Mouse (Mus musculus) MEL (cell line): ENCODE data around the gene Scfd2. TPM values are rescaled to one million over a fixed set of nuclear protein-coding genes. Genes with fewer than 3 reads are reported as not detected.

Experiments used
- DNase-seq: peaks from one replicate; pipeline ENCODE4 v3.0.0; 2011; ENCODE audit warnings: low read depth, low spot score
- H3K27ac ChIP-seq: 2 replicates; pipeline ENCODE4 v1.5.1; 2012; ENCODE audit warnings: low read depth, mild to moderate bottlenecking, control low read depth, low read length, moderate library complexity; ENCODE audit not compliant: control insufficient read depth
- H3K27me3 ChIP-seq, 2 experiments: fragments of 150-350 bp in 1 of 2; sonication (generic) in 1 of 2; 2 replicates each; pipeline ENCODE4 v1.6.1; 2012; ENCODE audit warnings: low read length in 2 of 2, mild to moderate bottlenecking in 2 of 2, improper control_type of control experiment in 1 of 2, moderate library complexity in 1 of 2; ENCODE audit not compliant: insufficient read depth in 2 of 2, control insufficient read depth in 1 of 2
- H3K36me3 ChIP-seq, 2 experiments: 2 replicates each; pipeline ENCODE4 v1.6.1; 2012 to 2014; ENCODE audit warnings: low read length in 2 of 2, improper control_type of control experiment in 1 of 2, inconsistent platforms in 1 of 2, mild to moderate bottlenecking in 1 of 2; ENCODE audit not compliant: insufficient read depth in 2 of 2, control insufficient read depth in 1 of 2
- H3K4me1 ChIP-seq, 2 experiments: fragments of 150-350 bp in 1 of 2; sonication (generic) in 1 of 2; 2 replicates each; pipeline ENCODE4 v1.6.1; 2012; ENCODE audit warnings: low read length in 2 of 2, improper control_type of control experiment in 1 of 2, mild to moderate bottlenecking in 1 of 2; ENCODE audit not compliant: insufficient read depth in 2 of 2, control insufficient read depth in 1 of 2
- H3K4me3 ChIP-seq, 2 experiments: fragments of 150-350 bp in 1 of 2; sonication (generic) in 1 of 2; 2 replicates each; pipeline ENCODE4 v1.5.1; 2012; ENCODE audit warnings: low read depth in 2 of 2, low read length in 2 of 2, mild to moderate bottlenecking in 2 of 2, moderate library complexity in 2 of 2, control low read depth in 1 of 2, improper control_type of control experiment in 1 of 2; ENCODE audit not compliant: control insufficient read depth in 1 of 2, insufficient read depth in 1 of 2
- H3K79me2 ChIP-seq: 2 replicates; pipeline ENCODE4 v1.6.1; 2012; ENCODE audit warnings: mild to moderate bottlenecking, low read length, moderate library complexity; ENCODE audit not compliant: control insufficient read depth, poor library complexity, insufficient read depth
- H3K9ac ChIP-seq: 2 replicates; pipeline ENCODE4 v1.6.1; 2012; ENCODE audit warnings: low read depth, mild to moderate bottlenecking, control low read depth, low read length, moderate library complexity; ENCODE audit not compliant: control insufficient read depth, poor library complexity, severe bottlenecking
- H3K9me3 ChIP-seq: fragments of 150-350 bp; sonication (generic); replicated peaks from 2 replicates; pipeline ENCODE4 v1.6.1; 2012; ENCODE audit warnings: mild to moderate bottlenecking, low read length, improper control_type of control experiment, moderate library complexity; ENCODE audit not compliant: insufficient read depth
- CTCF ChIP-seq, 3 experiments: IDR thresholded peaks in 2 of 3; conservative IDR thresholded peaks in 1 of 3; 2 replicates each; pipeline ENCODE4 v1.5.1; 2011 to 2012; ENCODE audit warnings: low read length in 3 of 3, low read depth in 2 of 3, mild to moderate bottlenecking in 2 of 3, improper control_type of control experiment in 1 of 3, inconsistent platforms in 1 of 3, mixed read lengths in 1 of 3, moderate library complexity in 1 of 3; ENCODE audit not compliant: control insufficient read depth in 1 of 3, insufficient read depth in 1 of 3, poor library complexity in 1 of 3, severe bottlenecking in 1 of 3
- E2F4 ChIP-seq: IDR thresholded peaks from 2 replicates; pipeline ENCODE4 v1.6.1; 2011; ENCODE audit warnings: low read depth, low read length, improper control_type of control experiment, borderline replicate concordance
- ELF1 ChIP-seq: IDR thresholded peaks from 2 replicates; pipeline ENCODE4 v1.6.1; 2014; ENCODE audit warnings: low read depth, mild to moderate bottlenecking, inconsistent platforms, low read length, improper control_type of control experiment, moderate library complexity
- EP300 ChIP-seq, 2 experiments: IDR thresholded peaks; 2 replicates each; pipeline ENCODE4 v1.6.1; 2011; ENCODE audit warnings: improper control_type of control experiment in 2 of 2, low read length in 2 of 2, low read depth in 1 of 2, mild to moderate bottlenecking in 1 of 2
- GABPA ChIP-seq: IDR thresholded peaks from 2 replicates; pipeline ENCODE4 v1.6.1; 2012; ENCODE audit warnings: low read depth, mild to moderate bottlenecking, inconsistent platforms, low read length, improper control_type of control experiment, moderate library complexity
- HCFC1 ChIP-seq: IDR thresholded peaks from 2 replicates; pipeline ENCODE4 v1.6.1; 2012; ENCODE audit warnings: low read depth, mild to moderate bottlenecking, inconsistent platforms, low read length, improper control_type of control experiment, moderate library complexity
- KAT2A ChIP-seq: conservative IDR thresholded peaks from 2 replicates; pipeline ENCODE4 v1.6.1; 2012; ENCODE audit warnings: low read depth, low read length, improper control_type of control experiment, inconsistent platforms
- MAX ChIP-seq: IDR thresholded peaks from 2 replicates; pipeline ENCODE4 v1.6.1; 2011; ENCODE audit warnings: low read length, improper control_type of control experiment
- MAZ ChIP-seq: IDR thresholded peaks from 2 replicates; pipeline ENCODE4 v1.6.1; 2012; ENCODE audit warnings: low read depth, mild to moderate bottlenecking, inconsistent platforms, low read length, improper control_type of control experiment
- MEF2A ChIP-seq: IDR thresholded peaks from 2 replicates; pipeline ENCODE4 v1.6.1; 2014; ENCODE audit warnings: low read depth, mild to moderate bottlenecking, inconsistent platforms, low read length, improper control_type of control experiment; ENCODE audit not compliant: poor library complexity, insufficient replicate concordance, severe bottlenecking; ENCODE audit errors: extremely low read depth
- MXI1 ChIP-seq: IDR thresholded peaks from 2 replicates; pipeline ENCODE4 v1.6.1; 2011; ENCODE audit warnings: mild to moderate bottlenecking, low read depth, low read length, improper control_type of control experiment
- MYB ChIP-seq: IDR thresholded peaks from 2 replicates; pipeline ENCODE4 v1.6.1; 2011; ENCODE audit warnings: mild to moderate bottlenecking, low read depth, low read length, improper control_type of control experiment
- MYC ChIP-seq: IDR thresholded peaks from 2 replicates; pipeline ENCODE4 v1.6.1; 2011; ENCODE audit warnings: low read depth, mild to moderate bottlenecking, low read length, improper control_type of control experiment, moderate library complexity
- POLR2A ChIP-seq, 2 experiments: IDR thresholded peaks; 2 replicates each; pipeline ENCODE4 v1.6.1; 2011 to 2012; ENCODE audit warnings: low read length in 2 of 2, mild to moderate bottlenecking in 2 of 2, control low read depth in 1 of 2, improper control_type of control experiment in 1 of 2, low read depth in 1 of 2, moderate library complexity in 1 of 2; ENCODE audit not compliant: control insufficient read depth in 1 of 2, insufficient read depth in 1 of 2, poor library complexity in 1 of 2
- POLR2AphosphoS5 ChIP-seq: IDR thresholded peaks from 2 replicates; pipeline ENCODE4 v1.6.1; 2012; ENCODE audit warnings: low read depth, borderline replicate concordance, mild to moderate bottlenecking, inconsistent platforms, low read length, moderate library complexity, mixed read lengths
- RAD21 ChIP-seq: IDR thresholded peaks from 2 replicates; pipeline ENCODE4 v1.6.1; 2011; ENCODE audit warnings: mild to moderate bottlenecking, low read depth, low read length, improper control_type of control experiment
- RCOR1 ChIP-seq: IDR thresholded peaks from 2 replicates; pipeline ENCODE4 v1.6.1; 2012; ENCODE audit warnings: low read depth, mild to moderate bottlenecking, inconsistent platforms, low read length, improper control_type of control experiment
- SIN3A ChIP-seq: IDR thresholded peaks from 2 replicates; pipeline ENCODE4 v1.6.1; 2012; ENCODE audit warnings: low read length, improper control_type of control experiment, inconsistent platforms
- TAL1 ChIP-seq: IDR thresholded peaks from 2 replicates; pipeline ENCODE4 v1.6.1; 2012; ENCODE audit warnings: mild to moderate bottlenecking, inconsistent platforms, low read length, moderate library complexity, mixed read lengths
- TBP ChIP-seq: IDR thresholded peaks from 2 replicates; pipeline ENCODE4 v1.8.0; 2011; ENCODE audit warnings: low read depth, low read length, improper control_type of control experiment
- UBTF ChIP-seq: IDR thresholded peaks from 2 replicates; pipeline ENCODE4 v1.6.1; 2012; ENCODE audit warnings: low read depth, mild to moderate bottlenecking, inconsistent platforms, low read length, improper control_type of control experiment, moderate library complexity, borderline replicate concordance; ENCODE audit not compliant: insufficient read depth
- USF1 ChIP-seq: IDR thresholded peaks from 2 replicates; pipeline ENCODE4 v1.6.1; 2014; ENCODE audit warnings: low read depth, mild to moderate bottlenecking, inconsistent platforms, low read length, improper control_type of control experiment, moderate library complexity
- ZC3H11A ChIP-seq: IDR thresholded peaks from 2 replicates; pipeline ENCODE4 v1.6.1; 2012; ENCODE audit warnings: low read depth, mild to moderate bottlenecking, inconsistent platforms, low read length, improper control_type of control experiment
- ZKSCAN1 ChIP-seq: IDR thresholded peaks from 2 replicates; pipeline ENCODE4 v1.6.1; 2012; ENCODE audit warnings: low read depth, mild to moderate bottlenecking, inconsistent platforms, low read length, improper control_type of control experiment, moderate library complexity
- ZMIZ1 ChIP-seq: IDR thresholded peaks from 2 replicates; pipeline ENCODE4 v1.6.1; 2012; ENCODE audit warnings: low read depth, mild to moderate bottlenecking, inconsistent platforms, low read length, improper control_type of control experiment, moderate library complexity
- ZNF384 ChIP-seq: IDR thresholded peaks from 2 replicates; pipeline ENCODE4 v1.6.1; 2012; ENCODE audit warnings: low read depth, mild to moderate bottlenecking, inconsistent platforms, low read length, improper control_type of control experiment
- polyA plus RNA-seq, 2 experiments: library from polyadenylated mRNA; stranded (reverse) in 1 of 2; unstranded in 1 of 2; fragments of >175 nt in 1 of 2; fragments of >200 nt in 1 of 2; gene quantifications; 2 replicates each; pipeline versions ENCODE4 v1.2.1 to v1.2.4; 2012; ENCODE audit warnings: low replicate concordance in 2 of 2, low read depth in 1 of 2; ENCODE audit not compliant: insufficient read length in 2 of 2, insufficient read depth in 1 of 2, missing spikeins in 1 of 2
- total RNA-seq: library from RNA; depleted of rRNA; stranded (reverse); fragments of 300-350 nt; gene quantifications from 2 replicates; pipeline ENCODE4 v1.2.3, GENCODE M21; 2012

Scfd2 gene
- total and polyA plus RNA-seq, 3 experiments = 18.8 to 20.3 TPM; not detected in 1

- Histone ChIP-seq H3K27me3 (no peaks in the 10 kb centered on the region), H3K9me3 (no peaks in the 10 kb centered on the region), H3K36me3 (no peaks in the 10 kb centered on the region), H3K4me3 (no peak overlapping the region), H3K4me1 (peaks cover 0 to 3% of the 10 kb centered on the region in 2 experiments; a peak in 3 of 4 replicates), H3K79me2 (no peaks in the 10 kb centered on the region), H3K9ac (no peak overlapping the region), H3K27ac (no peak overlapping the region)
- TF ChIP-seq SIN3A (no peak), POLR2A (IDR thresholded peaks at IDR 0.05; ENCODE audit: control insufficient read depth in 1 of 2, insufficient read depth in 1 of 2, low read depth in 1 of 2, low read length in 2 of 2, poor library complexity in 1 of 2) (no peak), POLR2AphosphoS5 (no peak), HCFC1 (no peak), GABPA (no peak), KAT2A (no peak), MXI1 (no peak), ELF1 (no peak), MYC (no peak), TAL1 (no peak), USF1 (no peak), ZMIZ1 (no peak), RAD21 (no peak), TBP (no peak), CTCF (IDR thresholded peaks at IDR 0.05 in 2 of 3, conservative IDR thresholded peaks at IDR 0.05 in 1 of 3; ENCODE audit: control insufficient read depth in 1 of 3, insufficient read depth in 1 of 3, low read depth in 2 of 3, low read length in 3 of 3, poor library complexity in 1 of 3, severe bottlenecking in 1 of 3) (no peak), ZKSCAN1 (no peak), ZNF384 (no peak)
- no peak for DNase-seq
Measured at GRCm38 (mm10) chr5:74300931-74301330, 230.6 kb downstream of the Scfd2 start.

- Histone ChIP-seq H3K9ac (no peak overlapping the region), H3K4me1 (peaks cover 0 to 3% of the 10 kb centered on the region in 2 experiments; a peak in 3 of 4 replicates), H3K9me3 (no peaks in the 10 kb centered on the region), H3K79me2 (no peaks in the 10 kb centered on the region), H3K4me3 (no peak overlapping the region), H3K27me3 (no peaks in the 10 kb centered on the region), H3K36me3 (no peaks in the 10 kb centered on the region), H3K27ac (no peak overlapping the region)
- TF ChIP-seq MAX (no peak), UBTF (no peak), E2F4 (no peak), MYB (no peak), ZC3H11A (no peak), MAZ (no peak), EP300 (IDR thresholded peaks at IDR 0.05; ENCODE audit: low read depth in 1 of 2, low read length in 2 of 2) (no peak), CTCF (IDR thresholded peaks at IDR 0.05 in 2 of 3, conservative IDR thresholded peaks at IDR 0.05 in 1 of 3; ENCODE audit: control insufficient read depth in 1 of 3, insufficient read depth in 1 of 3, low read depth in 2 of 3, low read length in 3 of 3, poor library complexity in 1 of 3, severe bottlenecking in 1 of 3) (no peak), POLR2A (IDR thresholded peaks at IDR 0.05; ENCODE audit: control insufficient read depth in 1 of 2, insufficient read depth in 1 of 2, low read depth in 1 of 2, low read length in 2 of 2, poor library complexity in 1 of 2) (no peak), POLR2AphosphoS5 (no peak), ZKSCAN1 (no peak), MEF2A (no peak), RCOR1 (no peak), SIN3A (no peak), USF1 (no peak)
- no peak for DNase-seq
Measured at GRCm38 (mm10) chr5:74300140-74300539, 231.4 kb downstream of the Scfd2 start.
